Mouse (Mus musculus) heart, adult 2 months (tissue): ENCODE measurements at regions not wholly inside any gene's neighbourhood (a gene's known extent, or its start where the extent isn't known, plus 50 kb on each side); places are given as distances from the start of the nearest gene placed in this dataset.

Experiments used
- DNase-seq, 2 experiments: peaks; one replicate each; pipeline ENCODE4 v3.0.0; 2021
- H3K27ac ChIP-seq: fragments of 200-600 bp; 2 replicates; pipeline ENCODE4 v1.8.1; 2022
- H3K27me3 ChIP-seq: fragments of 200-500 bp; 2 replicates; pipeline ENCODE4 v1.6.1; 2012; ENCODE audit warnings: mild to moderate bottlenecking, low read length, inconsistent platforms, mixed read lengths; ENCODE audit not compliant: control insufficient read depth, insufficient read depth
- H3K36me3 ChIP-seq: fragments of 200-500 bp; 2 replicates; pipeline ENCODE4 v1.6.1; 2012; ENCODE audit warnings: low read length, inconsistent platforms; ENCODE audit not compliant: control insufficient read depth, insufficient read depth
- H3K4me1 ChIP-seq: fragments of 200-500 bp; 2 replicates; pipeline ENCODE4 v1.6.1; 2011; ENCODE audit warnings: low read length; ENCODE audit not compliant: control insufficient read depth, insufficient read depth
- H3K4me3 ChIP-seq: fragments of 200-600 bp; 2 replicates; pipeline ENCODE4 v1.8.1; 2022
- H3K79me2 ChIP-seq: fragments of 200-500 bp; replicated peaks from 2 replicates; pipeline ENCODE4 v1.6.1; 2012; ENCODE audit warnings: mild to moderate bottlenecking, inconsistent platforms, low read length, moderate library complexity, mixed read lengths; ENCODE audit not compliant: control insufficient read depth, insufficient read depth
- H3K9ac ChIP-seq: fragments of 200-500 bp; 2 replicates; pipeline ENCODE4 v1.6.1; 2012; ENCODE audit warnings: low read depth, mild to moderate bottlenecking, control low read depth, inconsistent platforms, low read length, mixed read lengths
- CTCF ChIP-seq: fragments of 200-600 bp; IDR thresholded peaks from 2 replicates; pipeline ENCODE4 v1.8.1; 2022; ENCODE audit warnings: antibody characterized with exemption, mild to moderate bottlenecking, moderate library complexity
- EP300 ChIP-seq: fragments of 200-500 bp; IDR thresholded peaks from 2 replicates; pipeline ENCODE4 v1.6.1; 2011; ENCODE audit warnings: low read depth, low read length, control low read depth; ENCODE audit not compliant: insufficient read depth
- POLR2A ChIP-seq: fragments of 200-500 bp; IDR thresholded peaks from 2 replicates; pipeline ENCODE4 v1.6.1; 2011; ENCODE audit warnings: mild to moderate bottlenecking, low read depth, low read length, control low read depth; ENCODE audit not compliant: insufficient read depth
- WGBS: fragments of 180-500 bp; shearing (Covaris S2); methylation state at CpG from one replicate; pipeline ENCODE4 v1.1.7; 2018; 5-methylcytosine and 5-hydroxymethylcytosine counted together
- intact Hi-C: fragments of 180-260 bp; cut with DNase I; formaldehyde crosslinking; loops from one replicate; pipeline ENCODE4 v1.15.1; 2025

GRCm38 (mm10) chr10:117906267-117906811 lies 60.5 kb upstream of the Rap1b start:
- TF ChIP-seq CTCF (no peak), POLR2A (peak; percentile 82), EP300 (peak; percentile 77)
- H3K79me2 ChIP-seq: no peaks in the 10 kb centered on the region
- WGBS: 6% methylated on average over 11 of the region's 11 CpGs
- H3K27ac ChIP-seq: peak overlapping the region; percentile 88
- peak overlapping the region; percentile 27 for H3K9ac ChIP-seq
- peak overlapping the region; percentile 52 for H3K4me3 ChIP-seq
- H3K27me3 ChIP-seq: no peaks in the 10 kb centered on the region
- intact Hi-C loops: loop anchor here (5.0 kb wide), 1 partner anchor 196 kb away; no protein-coding TSS in a partner anchor
- no peaks in the 10 kb centered on the region; the same call in 1 of the 2 replicates for H3K4me1 ChIP-seq
- 0 out of 2 replicates have a peak, but pooled peaks cover 3% of the 10 kb centered on the region for H3K36me3 ChIP-seq
- DNase-seq: peak; percentile 85 to 89

DNA sequence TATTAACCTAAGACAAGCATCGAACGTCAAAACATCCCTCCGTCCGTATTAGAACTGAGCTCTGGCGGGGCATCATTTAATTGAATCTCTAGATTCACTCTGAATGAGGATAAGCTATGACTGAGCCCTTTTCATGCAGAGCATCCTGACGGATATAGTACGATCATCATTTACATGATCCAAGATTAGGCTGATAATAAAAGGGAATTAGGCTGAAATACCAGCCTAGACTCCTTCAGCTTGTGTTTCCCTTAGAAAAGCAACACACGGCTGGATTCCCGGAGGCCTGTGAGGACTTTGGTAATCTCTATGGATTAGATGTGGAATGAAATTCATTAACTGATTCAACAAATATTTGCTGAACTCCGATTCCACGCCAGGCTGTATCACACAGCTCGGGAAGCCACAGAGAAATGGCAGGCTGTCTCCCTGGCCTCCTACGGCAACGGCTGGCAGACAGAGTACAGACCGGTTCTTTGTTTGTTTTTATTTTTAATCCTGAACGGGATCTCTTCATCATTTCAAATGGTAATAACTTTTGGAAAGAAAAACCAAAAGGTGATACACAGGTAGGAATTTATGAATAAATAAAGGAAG lies 62.3 kb upstream of the Rap1b start:
- 85% methylated on average over 16 of the region's 16 CpGs for WGBS
- no peak overlapping the region for H3K27ac ChIP-seq

DNA sequence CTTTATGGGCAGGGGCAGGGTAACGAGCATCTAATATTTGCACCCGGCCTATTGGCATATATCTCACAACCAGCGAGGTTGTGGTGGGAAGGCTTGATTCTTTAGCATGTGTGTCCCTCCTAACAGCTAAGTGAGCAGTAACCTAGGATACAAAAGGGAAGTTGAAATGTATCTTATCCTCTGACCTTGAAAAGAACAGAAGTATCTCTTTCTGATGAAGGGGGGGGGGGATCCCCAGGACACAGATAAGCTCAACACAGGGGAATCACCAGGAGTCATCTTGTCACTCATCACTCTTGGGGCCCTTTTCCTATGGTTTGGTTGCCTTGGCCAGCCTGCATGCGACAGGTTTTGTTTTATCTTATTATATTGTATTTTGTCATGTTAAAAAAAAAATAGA lies 63.3 kb upstream of the Rap1b start:
- intact Hi-C loops: loop anchor here (5.0 kb wide), 1 partner anchor 193 kb away; no protein-coding TSS in a partner anchor
- no peak for DNase-seq
- WGBS: 84% methylated on average over 4 of the region's 4 CpGs

More for the DNA sequence above, 62.3 kb upstream of the Rap1b start:
- no peak overlapping the region for H3K4me3 ChIP-seq
- no peaks in the 10 kb centered on the region for H3K79me2 ChIP-seq
- 0 out of 2 replicates have a peak, but pooled peaks cover 3% of the 10 kb centered on the region for H3K36me3 ChIP-seq
- no peak for TF ChIP-seq POLR2A
- TF ChIP-seq CTCF: no peak
- no peak for TF ChIP-seq EP300
- H3K4me1 ChIP-seq: no peaks in the 10 kb centered on the region; the same call in 1 of the 2 replicates
- no peak overlapping the region for H3K9ac ChIP-seq
- intact Hi-C loops: loop anchor here (5.0 kb wide), 1 partner anchor 194 kb away; no protein-coding TSS in a partner anchor
- H3K27me3 ChIP-seq: no peaks in the 10 kb centered on the region
- DNase-seq: no peak

DNA sequence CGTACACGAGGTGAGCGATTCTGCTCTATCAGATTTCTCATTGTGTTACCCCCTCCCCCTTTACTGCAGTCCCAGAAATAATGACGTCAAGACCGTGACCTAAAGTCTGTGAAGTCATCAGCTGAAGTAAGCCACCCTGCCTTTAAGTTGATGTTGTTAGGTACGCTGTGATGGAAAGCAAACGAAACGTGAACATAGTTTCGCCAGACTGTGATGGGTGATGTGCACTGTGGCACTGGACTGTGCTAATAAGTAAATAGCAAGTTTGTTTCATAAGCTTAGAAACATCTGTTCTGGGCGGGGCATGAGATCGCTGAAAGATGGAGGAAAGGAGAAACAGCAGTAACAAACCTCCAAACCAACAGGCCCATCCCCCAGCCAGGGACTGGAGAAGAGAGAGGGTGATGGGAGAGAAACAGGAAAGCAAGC lies 64.0 kb upstream of the Rap1b start:
- H3K4me1 ChIP-seq: no peaks in the 10 kb centered on the region
- no peaks in the 10 kb centered on the region for H3K27me3 ChIP-seq
- 72% methylated on average over 11 of the region's 11 CpGs for WGBS
- no peak overlapping the region for H3K9ac ChIP-seq
- intact Hi-C loops: loop anchor here (5.0 kb wide), 1 partner anchor 192 kb away; no protein-coding TSS in a partner anchor
- no peak overlapping the region for H3K27ac ChIP-seq
- peak in 1 of 2 experiments; percentile 4 for DNase-seq
- no peak overlapping the region for H3K4me3 ChIP-seq
- no peaks in the 10 kb centered on the region for H3K79me2 ChIP-seq
- TF ChIP-seq POLR2A (no peak), EP300 (no peak), CTCF (no peak)
- H3K36me3 ChIP-seq: 0 out of 2 replicates have a peak, but pooled peaks cover 3% of the 10 kb centered on the region

More for the DNA sequence above, 63.3 kb upstream of the Rap1b start:
- Histone ChIP-seq H3K79me2 (no peaks in the 10 kb centered on the region), H3K36me3 (0 out of 2 replicates have a peak, but pooled peaks cover 3% of the 10 kb centered on the region), H3K9ac (no peak overlapping the region), H3K4me3 (no peak overlapping the region), H3K27ac (no peak overlapping the region), H3K27me3 (no peaks in the 10 kb centered on the region), H3K4me1 (no peaks in the 10 kb centered on the region; the same call in 1 of the 2 replicates)
- TF ChIP-seq EP300: no peak
- no peak for TF ChIP-seq CTCF
- TF ChIP-seq POLR2A: no peak

- no peak for TF ChIP-seq EP300
- 76% methylated on average over 7 of the region's 7 CpGs for WGBS
- no peak overlapping the region for H3K4me3 ChIP-seq
- intact Hi-C loops: no loop called here
- no peaks in the 10 kb centered on the region for H3K36me3 ChIP-seq
- H3K4me1 ChIP-seq: no peaks in the 10 kb centered on the region
- DNase-seq: no peak
- no peaks in the 10 kb centered on the region for H3K27me3 ChIP-seq
- H3K79me2 ChIP-seq: no peaks in the 10 kb centered on the region
- no peak overlapping the region for H3K27ac ChIP-seq
- H3K9ac ChIP-seq: no peak overlapping the region
These were observed 64.6 kb upstream of the Rap1b start for GRCm38 (mm10) chr10:117910426-117910825.
